Mouse (Mus musculus): ENCODE results near the gene Ddx54.

DNA sequence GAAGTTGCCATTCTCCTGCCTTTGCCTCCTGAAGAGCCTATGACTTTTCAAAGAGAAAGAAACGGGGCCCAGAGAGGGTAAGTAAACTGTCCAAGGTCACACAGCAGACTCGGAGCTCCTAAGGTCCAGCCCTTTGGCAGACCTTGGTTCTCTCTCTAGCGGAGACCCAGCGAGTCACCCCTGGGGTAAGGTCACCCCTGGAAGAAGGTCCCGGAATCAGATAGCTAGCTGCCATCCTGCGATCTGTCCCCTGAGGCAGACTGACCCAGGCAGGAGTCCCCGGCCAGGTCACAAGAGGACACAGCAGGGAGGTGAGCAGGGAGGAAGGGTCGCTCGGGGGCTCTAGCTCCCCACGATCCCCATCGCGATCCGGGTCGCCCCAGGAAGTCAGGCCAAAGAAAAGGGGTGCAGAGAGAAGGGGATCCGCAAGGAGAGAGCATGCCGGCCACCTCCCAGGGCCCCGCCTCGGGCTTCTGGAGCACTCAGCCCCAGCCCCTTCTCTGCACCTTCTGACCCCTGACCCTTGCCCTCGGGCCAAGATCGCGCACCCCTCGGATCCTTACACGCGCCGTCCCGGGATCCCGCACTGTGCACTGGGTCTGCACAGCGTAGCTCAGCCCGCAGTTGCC is 24.5 kb upstream of the Ddx54 start:
- TF ChIP-seq POLR2A (IDR thresholded peaks at IDR 0.05; ENCODE audit: low read depth, low read length): no peak
- no peak for TF ChIP-seq CHD2 (IDR thresholded peaks at IDR 0.05; ENCODE audit: low read length)
- TF ChIP-seq CTCF (conservative IDR thresholded peaks at IDR 0.05 in 1 of 2, IDR thresholded peaks at IDR 0.05 in 1 of 2; ENCODE audit: low read depth in 2 of 2, low read length in 2 of 2): no peak
- no peak for TF ChIP-seq ZC3H11A (IDR thresholded peaks at IDR 0.05; ENCODE audit: low read depth, low read length)
- no peak for TF ChIP-seq TCF12 (IDR thresholded peaks at IDR 0.05; ENCODE audit: low read depth, low read length)
- no peak for TF ChIP-seq HCFC1 (IDR thresholded peaks at IDR 0.05; ENCODE audit: low read depth, low read length)
- TF ChIP-seq SMC3 (IDR thresholded peaks at IDR 0.05; ENCODE audit: low read depth, low read length): no peak
- no peak for TF ChIP-seq CHD1 (IDR thresholded peaks at IDR 0.05; ENCODE audit: low read depth, low read length)
- TF ChIP-seq MAFK (IDR thresholded peaks at IDR 0.05; ENCODE audit: insufficient replicate concordance, low read length): no peak
- no peak for TF ChIP-seq ZNF384 (IDR thresholded peaks at IDR 0.05; ENCODE audit: low read depth, low read length)
- TF ChIP-seq E2F4 (IDR thresholded peaks at IDR 0.05; ENCODE audit: insufficient replicate concordance, low read depth, low read length): no peak
- no peak for TF ChIP-seq EP300 (IDR thresholded peaks at IDR 0.05; ENCODE audit: low read length)
- no peak for TF ChIP-seq RCOR1 (conservative IDR thresholded peaks at IDR 0.05; ENCODE audit: low read depth, low read length)
- no peak for TF ChIP-seq ZMIZ1 (IDR thresholded peaks at IDR 0.05; ENCODE audit: low read depth, low read length)

Measured in CH12.LX (cell line).